Mouse (Mus musculus) kidney, postnatal 4 days (tissue): ENCODE data around the gene Olfr794.

Source experiments
- DNase-seq, 2 experiments: peaks; one replicate each; pipeline ENCODE4 v3.0.0; 2021; ENCODE audit warnings: mixed read lengths in 2 of 2

The Olfr794 gene

GRCm38 (mm10) chr10:129567355-129567754 is at the start of gene Olfr794:
Gene Olfr794, plus strand, starts transcription at chr10:129567655.
- no peak for DNase-seq

DNA sequence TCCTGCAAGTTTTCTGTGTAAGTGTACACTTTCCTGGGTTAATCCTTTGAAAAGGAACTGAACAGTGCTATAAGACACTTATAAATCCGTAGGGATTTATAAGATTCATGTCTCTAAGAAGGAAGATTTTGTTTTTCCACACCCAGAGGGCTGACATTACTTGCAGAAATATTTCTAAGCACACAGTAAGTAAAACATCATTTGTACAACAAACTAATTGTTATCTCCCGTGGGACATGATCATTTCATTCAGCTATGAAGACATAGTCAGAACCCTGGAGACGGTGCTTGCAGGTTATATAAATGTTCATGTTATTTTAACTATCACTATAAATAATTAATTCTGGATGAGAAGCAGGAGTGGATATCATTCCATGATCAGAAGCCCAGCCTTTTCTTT is 46.0 kb upstream of the Olfr794 start, which contains the start of gene Olfr791:
Gene Olfr791 (plus strand): TSS at position 301 of the 400 bp plus-strand sequence.
- DNase-seq, result no peak

DNA sequence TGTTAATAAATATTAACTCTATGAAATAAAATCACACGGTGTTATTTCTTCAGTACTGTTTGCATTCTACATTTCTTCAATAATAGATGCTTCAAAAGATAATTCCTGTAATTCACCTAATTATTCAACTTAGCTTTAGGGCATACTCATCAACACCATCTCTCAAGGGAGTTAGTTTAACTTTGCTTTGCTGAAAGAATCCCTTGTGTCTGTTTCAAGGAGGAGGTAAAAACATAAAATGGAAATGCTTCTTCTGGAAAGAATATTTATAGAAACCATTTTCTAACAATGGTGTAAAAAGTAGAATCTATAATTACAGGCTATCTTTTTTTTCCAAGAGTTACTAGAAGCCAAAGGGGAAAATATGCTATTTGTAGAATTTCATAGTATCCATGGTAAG is 28.6 kb upstream of the Olfr794 start, which contains the start of gene Olfr792:
Gene Olfr792 (plus strand): TSS at position 301 of the 400 bp plus-strand sequence.
- no peak for DNase-seq

DNA sequence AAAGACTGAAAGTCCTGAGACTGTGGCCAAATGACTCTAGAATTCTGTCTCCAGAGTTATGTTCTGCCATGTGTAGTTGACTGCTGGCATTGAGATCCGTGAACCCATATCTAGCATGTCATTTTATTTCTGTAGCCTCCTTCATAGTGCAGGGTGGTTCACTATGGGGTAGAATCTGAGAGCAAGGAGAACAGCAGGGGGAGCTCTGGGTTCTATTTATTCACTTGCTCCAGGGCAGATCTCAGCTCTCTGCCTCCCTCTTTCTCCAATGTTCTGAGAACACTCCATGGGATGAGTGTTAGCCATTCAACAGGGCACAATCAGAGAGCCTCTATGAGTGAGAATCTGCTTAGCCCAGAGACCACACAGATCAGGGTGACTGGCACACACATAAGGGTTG is 18.1 kb upstream of the Olfr794 start:
- DNase-seq, result peak; percentile 3 to 10

- no peak for DNase-seq
These were observed 9.6 kb downstream of the Olfr794 start for GRCm38 (mm10) chr10:129577066-129577465.

- no peak for DNase-seq
These were observed 45.0 kb downstream of the Olfr794 start, which contains the start of gene Olfr796 for GRCm38 (mm10) chr10:129612470-129612869. Gene Olfr796, minus strand, starts transcription at chr10:129612570.

- DNase-seq, result no peak
These were observed 54.3 kb downstream of the Olfr794 start for GRCm38 (mm10) chr10:129621724-129622123.
